Mouse (Mus musculus) liver, embryonic 14.5 days (tissue): ENCODE results near the gene Syt3.

ENCODE experiments used
- CTCF ChIP-seq: IDR thresholded peaks from 2 replicates; pipeline ENCODE4 v1.5.1; 2016; ENCODE audit warnings: antibody characterized with exemption, low read depth, control low read depth
- EP300 ChIP-seq: IDR thresholded peaks from 2 replicates; pipeline ENCODE4 v1.6.1; 2016; ENCODE audit warnings: antibody characterized with exemption, low read depth

- TF ChIP-seq CTCF (no peak), EP300 (no peak)
Observed at GRCm38 (mm10) chr7:44411144-44411543, 27.2 kb downstream of the Syt3 start.
